Mouse (Mus musculus): Measurements from ENCODE around the gene Pdgfd. TPM values are rescaled to one million over a fixed set of nuclear protein-coding genes. Genes with fewer than 3 reads are reported as not detected.

Gene Pdgfd
- polyA plus RNA-seq, 1 experiment from 2014 or later = 12.7 TPM

DNA sequence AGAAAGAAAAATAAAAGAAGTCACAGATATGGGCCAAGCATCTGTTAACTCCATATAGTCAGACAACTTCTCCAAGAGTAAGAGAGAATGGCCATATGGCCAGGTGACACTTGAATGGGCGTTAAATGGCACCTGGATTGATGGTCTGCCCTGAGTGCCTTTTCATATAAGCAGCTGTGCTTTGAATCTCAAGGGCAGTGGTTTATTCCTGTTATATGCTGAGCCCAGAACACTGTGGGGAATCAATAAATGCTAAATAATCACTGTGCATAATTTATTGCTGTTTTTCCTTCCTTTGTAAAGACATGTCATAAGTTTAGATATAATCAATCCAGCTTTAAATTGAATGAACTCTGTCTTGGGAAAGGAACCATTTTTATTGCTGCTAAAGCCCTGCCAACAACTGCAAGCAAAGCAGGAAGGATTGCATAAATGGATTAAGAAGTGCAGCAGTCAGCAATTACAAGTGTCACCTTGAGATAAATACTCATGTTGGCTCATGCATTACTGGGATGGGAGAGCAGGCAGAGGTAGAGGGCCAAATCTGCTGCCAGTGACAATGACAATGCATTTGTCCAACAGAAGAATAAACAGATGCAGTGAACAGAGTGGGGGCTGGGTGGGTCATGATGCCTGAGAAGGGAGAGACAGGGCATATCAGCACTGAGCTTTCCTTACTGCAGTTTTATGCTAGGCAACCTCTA lies 185.0 kb downstream of the Pdgfd start:
- 54% methylated on average over 1 of the region's 1 CpGs for WGBS
- no peaks in the 10 kb centered on the region for H3K4me1 ChIP-seq (replicated peaks; ENCODE audit: control insufficient read depth, insufficient read depth)
- no peaks in the 10 kb centered on the region for H3K9me3 ChIP-seq (ENCODE audit: control insufficient read depth, low read length)
- DNase-seq (ENCODE audit: low spot score) (no peak), ATAC-seq (ENCODE audit: low FRiP score, low TSS enrichment) (no peak)
- no peaks in the 10 kb centered on the region for H3K36me3 ChIP-seq (ENCODE audit: control insufficient read depth, insufficient read depth, low read length)
- H3K4me2 ChIP-seq (replicated peaks; ENCODE audit: low read depth) = no peak overlapping the region
- no peak overlapping the region for H3K4me3 ChIP-seq (ENCODE audit: low read depth, low read length)
- no peak for TF ChIP-seq EP300 (optimal IDR thresholded peaks at IDR 0.05)
- TF ChIP-seq CTCF (IDR thresholded peaks at IDR 0.05; ENCODE audit: low read depth) = no peak
- no peaks in the 10 kb centered on the region for H3K27me3 ChIP-seq (ENCODE audit: control insufficient read depth, insufficient read depth, low read length)
- H3K9ac ChIP-seq (ENCODE audit: low read length) = no peak overlapping the region
- H3K27ac ChIP-seq (replicated peaks) = no peak overlapping the region

DNA sequence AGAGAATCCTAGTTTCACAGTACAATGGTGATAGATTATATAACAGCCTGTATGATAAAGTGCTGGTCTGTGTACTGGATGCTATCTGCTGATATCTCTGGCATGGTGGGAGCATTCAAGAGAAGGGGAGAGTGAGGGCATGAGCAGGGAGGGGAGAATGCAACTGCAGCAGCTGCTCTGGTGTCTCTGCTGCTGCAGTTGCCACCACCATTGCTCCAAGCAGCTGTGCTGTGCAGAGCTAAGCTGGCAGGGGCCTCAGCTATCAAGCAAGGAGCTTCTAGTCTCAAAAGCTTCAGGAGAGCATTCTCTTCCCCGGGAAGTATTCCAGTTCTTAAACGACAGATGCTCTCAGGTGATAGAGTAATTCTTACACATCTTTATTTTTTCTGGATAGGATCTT lies 192.4 kb downstream of the Pdgfd start:
- WGBS = 75% methylated on average over 2 of the region's 2 CpGs
- TF ChIP-seq CTCF (IDR thresholded peaks at IDR 0.05; ENCODE audit: low read depth) (no peak), EP300 (optimal IDR thresholded peaks at IDR 0.05) (no peak)
- Histone ChIP-seq H3K36me3 (ENCODE audit: control insufficient read depth, insufficient read depth, low read length) (no peaks in the 10 kb centered on the region), H3K27me3 (ENCODE audit: control insufficient read depth, insufficient read depth, low read length) (no peaks in the 10 kb centered on the region), H3K4me2 (replicated peaks; ENCODE audit: low read depth) (no peak overlapping the region), H3K4me3 (ENCODE audit: low read depth, low read length) (no peak overlapping the region), H3K9ac (ENCODE audit: low read length) (no peak overlapping the region), H3K9me3 (ENCODE audit: control insufficient read depth, low read length) (no peaks in the 10 kb centered on the region), H3K27ac (replicated peaks) (no peak overlapping the region), H3K4me1 (replicated peaks; ENCODE audit: control insufficient read depth, insufficient read depth) (no peaks in the 10 kb centered on the region)
- no peak for DNase-seq (ENCODE audit: low spot score)
- ATAC-seq (ENCODE audit: low FRiP score, low TSS enrichment) = no peak

GRCm38 (mm10) chr9:6366550-6366949 lies 198.2 kb downstream of the Pdgfd start:
- H3K4me3 ChIP-seq (ENCODE audit: low read depth, low read length) = no peak overlapping the region
- no peak overlapping the region for H3K9ac ChIP-seq (ENCODE audit: low read length)
- no peaks in the 10 kb centered on the region for H3K36me3 ChIP-seq (ENCODE audit: control insufficient read depth, insufficient read depth, low read length)
- H3K27me3 ChIP-seq (ENCODE audit: control insufficient read depth, insufficient read depth, low read length) = no peaks in the 10 kb centered on the region
- ATAC-seq (ENCODE audit: low FRiP score, low TSS enrichment) (no peak), DNase-seq (ENCODE audit: low spot score) (no peak)
- WGBS = 59% methylated on average over 1 of the region's 1 CpGs
- H3K4me1 ChIP-seq (replicated peaks; ENCODE audit: control insufficient read depth, insufficient read depth) = no peaks in the 10 kb centered on the region
- H3K4me2 ChIP-seq (replicated peaks; ENCODE audit: low read depth) = no peak overlapping the region
- H3K27ac ChIP-seq (replicated peaks) = no peak overlapping the region
- TF ChIP-seq CTCF (IDR thresholded peaks at IDR 0.05; ENCODE audit: low read depth) (no peak), EP300 (optimal IDR thresholded peaks at IDR 0.05) (no peak)
- no peaks in the 10 kb centered on the region for H3K9me3 ChIP-seq (ENCODE audit: control insufficient read depth, low read length)

- H3K9me3 ChIP-seq (ENCODE audit: control insufficient read depth, low read length) = no peaks in the 10 kb centered on the region
- DNase-seq (ENCODE audit: low spot score) (no peak), ATAC-seq (ENCODE audit: low FRiP score, low TSS enrichment) (no peak)
- no peaks in the 10 kb centered on the region for H3K27me3 ChIP-seq (ENCODE audit: control insufficient read depth, insufficient read depth, low read length)
- no peak overlapping the region for H3K4me3 ChIP-seq (ENCODE audit: low read depth, low read length)
- H3K36me3 ChIP-seq (ENCODE audit: control insufficient read depth, insufficient read depth, low read length) = no peaks in the 10 kb centered on the region
- TF ChIP-seq CTCF (IDR thresholded peaks at IDR 0.05; ENCODE audit: low read depth) (no peak), EP300 (optimal IDR thresholded peaks at IDR 0.05) (no peak)
- no peak overlapping the region for H3K4me2 ChIP-seq (replicated peaks; ENCODE audit: low read depth)
- no peaks in the 10 kb centered on the region for H3K4me1 ChIP-seq (replicated peaks; ENCODE audit: control insufficient read depth, insufficient read depth)
- H3K9ac ChIP-seq (ENCODE audit: low read length) = no peak overlapping the region
- WGBS = 23% methylated on average over 1 of the region's 1 CpGs
- H3K27ac ChIP-seq (replicated peaks) = no peak overlapping the region
Measured at GRCm38 (mm10) chr9:6401764-6402163, 233.4 kb downstream of the Pdgfd start.

DNA sequence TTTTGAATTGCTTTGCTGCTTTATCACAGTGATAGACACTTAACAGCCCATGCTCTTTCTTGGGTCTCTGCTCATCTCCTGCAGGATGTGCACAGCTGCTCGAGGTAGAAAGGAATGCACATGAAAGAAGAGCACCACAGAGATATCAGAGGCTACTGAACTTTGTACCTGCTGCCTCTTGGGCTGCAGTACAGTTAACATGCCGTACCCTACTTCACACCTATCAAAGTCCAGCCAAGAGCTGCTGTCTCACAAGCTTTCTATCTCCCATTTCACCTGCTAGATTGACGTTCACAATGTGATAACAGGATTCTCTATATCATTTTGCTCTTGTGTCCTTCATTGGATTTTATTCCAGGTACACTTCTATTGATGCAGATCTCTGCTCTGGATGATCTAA lies 238.2 kb downstream of the Pdgfd start:
- no peaks in the 10 kb centered on the region for H3K27me3 ChIP-seq (ENCODE audit: control insufficient read depth, insufficient read depth, low read length)
- no peak for DNase-seq (ENCODE audit: low spot score)
- H3K4me3 ChIP-seq (ENCODE audit: low read depth, low read length) = no peak overlapping the region
- H3K4me2 ChIP-seq (replicated peaks; ENCODE audit: low read depth) = no peak overlapping the region
- no peak overlapping the region for H3K9ac ChIP-seq (ENCODE audit: low read length)
- H3K36me3 ChIP-seq (ENCODE audit: control insufficient read depth, insufficient read depth, low read length) = no peaks in the 10 kb centered on the region
- no peak for TF ChIP-seq EP300 (optimal IDR thresholded peaks at IDR 0.05)
- no peak for TF ChIP-seq CTCF (IDR thresholded peaks at IDR 0.05; ENCODE audit: low read depth)
- WGBS = 74% methylated on average over 3 of the region's 3 CpGs
- no peak overlapping the region for H3K27ac ChIP-seq (replicated peaks)
- no peaks in the 10 kb centered on the region for H3K9me3 ChIP-seq (ENCODE audit: control insufficient read depth, low read length)
- no peaks in the 10 kb centered on the region for H3K4me1 ChIP-seq (replicated peaks; ENCODE audit: control insufficient read depth, insufficient read depth)
- no peak for ATAC-seq (ENCODE audit: low FRiP score, low TSS enrichment)

- no peak overlapping the region for H3K4me2 ChIP-seq (replicated peaks; ENCODE audit: low read depth)
- H3K27ac ChIP-seq (replicated peaks) = no peak overlapping the region
- no peak for DNase-seq (ENCODE audit: low spot score)
- H3K27me3 ChIP-seq (ENCODE audit: control insufficient read depth, insufficient read depth, low read length) = no peaks in the 10 kb centered on the region
- 42% methylated on average over 4 of the region's 4 CpGs for WGBS
- no peak overlapping the region for H3K9ac ChIP-seq (ENCODE audit: low read length)
- H3K36me3 ChIP-seq (ENCODE audit: control insufficient read depth, insufficient read depth, low read length) = no peaks in the 10 kb centered on the region
- no peaks in the 10 kb centered on the region for H3K9me3 ChIP-seq (ENCODE audit: control insufficient read depth, low read length)
- no peak overlapping the region for H3K4me3 ChIP-seq (ENCODE audit: low read depth, low read length)
- no peaks in the 10 kb centered on the region for H3K4me1 ChIP-seq (replicated peaks; ENCODE audit: control insufficient read depth, insufficient read depth)
- TF ChIP-seq CTCF (IDR thresholded peaks at IDR 0.05; ENCODE audit: low read depth) = no peak
- no peak for ATAC-seq (ENCODE audit: low FRiP score, low TSS enrichment)
Measured at GRCm38 (mm10) chr9:6407972-6408371, 239.6 kb downstream of the Pdgfd start.

Data from stomach, postnatal 0 days (tissue).